Mouse (Mus musculus): ENCODE measurements at regions not wholly inside any gene's neighbourhood (a gene's known extent, or its start where the extent isn't known, plus 50 kb on each side); places are given as distances from the start of the nearest gene placed in this dataset.

- no peak for TF ChIP-seq USF1 (IDR thresholded peaks at IDR 0.05; ENCODE audit: low read depth)
- no peak for TF ChIP-seq MYOG (IDR thresholded peaks at IDR 0.05; ENCODE audit: control insufficient read depth in 1 of 3, insufficient read depth in 1 of 3, insufficient read length in 2 of 3, low read depth in 2 of 3)
- no peak for TF ChIP-seq MYOD1 (IDR thresholded peaks at IDR 0.05; ENCODE audit: control insufficient read depth in 1 of 3, insufficient read length in 2 of 3, low read depth in 2 of 3)
- no peak for TF ChIP-seq POLR2A (IDR thresholded peaks at IDR 0.05; ENCODE audit: insufficient read length, low read depth)
- no peak for TF ChIP-seq MAX (IDR thresholded peaks at IDR 0.05; ENCODE audit: low read depth)
- no peak for TF ChIP-seq E2F4 (IDR thresholded peaks at IDR 0.05; ENCODE audit: insufficient read depth)
- no peak for TF ChIP-seq CEBPB (IDR thresholded peaks at IDR 0.05; ENCODE audit: insufficient read depth, poor library complexity, severe bottlenecking)
- TF ChIP-seq POLR2AphosphoS2 (IDR thresholded peaks at IDR 0.05; ENCODE audit: insufficient read length, low read depth): no peak
- no peak for TF ChIP-seq REST (IDR thresholded peaks at IDR 0.05; ENCODE audit: insufficient read depth, insufficient read length)
- no peak for TF ChIP-seq TCF3 (IDR thresholded peaks at IDR 0.05; ENCODE audit: insufficient read length, low read depth)
These were observed 1145.8 kb downstream of the Poteg start for GRCm38 (mm10) chr8:28593238-28593637.
